Comparison of ENCODE assay signal across 32 mouse cellular contexts in genomic region chr9:113922677-113923076, GRCm38 (mm10).
"Had no signal": no experiment of that assay in that cellular context is flagged by ENCODE, and none has a peak within 500 bp of the region (broad histone marks: within the 10 kb centered on the region; RNA-seq: fewer than 3 reads in every experiment).

No protein-coding gene starts in this region.

- H3K4me2 ChIP-seq: limb, embryonic 12.5 days; limb, embryonic 13.5 days; limb, embryonic 15.5 days; liver, embryonic 12.5 days; liver, embryonic 13.5 days; liver, embryonic 15.5 days; lung, embryonic 14.5 days; lung, embryonic 15.5 days; midbrain, embryonic 11.5 days; midbrain, embryonic 12.5 days; midbrain, embryonic 13.5 days; midbrain, embryonic 15.5 days; neural tube, embryonic 12.5 days had no signal

- H3K27ac ChIP-seq: left cerebral cortex, adult 2 months; limb, embryonic 10.5 days; limb, embryonic 12.5 days; limb, embryonic 13.5 days; limb, embryonic 15.5 days; liver, embryonic 12.5 days; liver, embryonic 13.5 days; liver, embryonic 14.5 days; liver, embryonic 15.5 days; lung, embryonic 15.5 days; macrophage; midbrain, embryonic 10.5 days; midbrain, embryonic 12.5 days; midbrain, embryonic 13.5 days; midbrain, embryonic 15.5 days; neural tube, embryonic 12.5 days had no signal

- H3K9me3 ChIP-seq: limb, embryonic 10.5 days; limb, embryonic 12.5 days; limb, embryonic 13.5 days; limb, embryonic 15.5 days; liver, embryonic 12.5 days; liver, embryonic 13.5 days; liver, embryonic 15.5 days; lung, embryonic 15.5 days; megakaryocyte, embryonic 14.5 days; midbrain, embryonic 10.5 days; midbrain, embryonic 12.5 days; midbrain, embryonic 13.5 days; midbrain, embryonic 15.5 days; neural tube, embryonic 12.5 days had no signal

- DNase-seq: left cerebral cortex, postnatal 4 days; liver; liver, embryonic 13.5 days; liver, postnatal 0 days; lung, adult 18-20 months; lung, adult 2 months; lung, embryonic 14.5 days; lung, postnatal 10 days; lung, postnatal 14 days; lung, postnatal 36 days; lung, postnatal 4 days; midbrain, embryonic 14.5 days had no signal

- ATAC-seq: liver, embryonic 12.5 days; liver, postnatal 0 days; lung, postnatal 0 days; midbrain, embryonic 13.5 days; midbrain, embryonic 15.5 days; midbrain, embryonic 16.5 days had no signal

- H3K27me3 ChIP-seq: limb, embryonic 12.5 days; limb, embryonic 13.5 days; limb, embryonic 15.5 days; liver, embryonic 12.5 days; liver, embryonic 13.5 days; lung, embryonic 15.5 days; megakaryocyte, embryonic 14.5 days; midbrain, embryonic 12.5 days; midbrain, embryonic 13.5 days; midbrain, embryonic 15.5 days; neural tube, embryonic 12.5 days had no signal

- H3K4me3 ChIP-seq: left cerebral cortex, adult 2 months; limb, embryonic 10.5 days; limb, embryonic 12.5 days; limb, embryonic 13.5 days; limb, embryonic 15.5 days; liver, embryonic 12.5 days; liver, embryonic 13.5 days; liver, embryonic 15.5 days; lung, embryonic 15.5 days; megakaryocyte, embryonic 14.5 days; midbrain, embryonic 10.5 days; midbrain, embryonic 12.5 days; midbrain, embryonic 13.5 days; midbrain, embryonic 15.5 days; myocyte; neural tube, embryonic 12.5 days had no signal

- H3K4me1 ChIP-seq: limb, embryonic 10.5 days; limb, embryonic 12.5 days; limb, embryonic 13.5 days; limb, embryonic 15.5 days; liver, embryonic 12.5 days; liver, embryonic 13.5 days; liver, embryonic 15.5 days; lung, embryonic 15.5 days; midbrain, embryonic 10.5 days; midbrain, embryonic 12.5 days; midbrain, embryonic 13.5 days; midbrain, embryonic 15.5 days; neural tube, embryonic 12.5 days had no signal

- H3K9ac ChIP-seq: limb, embryonic 12.5 days; limb, embryonic 13.5 days; limb, embryonic 15.5 days; liver, embryonic 12.5 days; liver, embryonic 13.5 days; liver, embryonic 14.5 days; liver, embryonic 15.5 days; liver, postnatal 0 days; lung, embryonic 14.5 days; lung, embryonic 15.5 days; midbrain, embryonic 12.5 days; midbrain, embryonic 13.5 days; midbrain, embryonic 15.5 days; neural tube, embryonic 12.5 days had no signal
